Mouse (Mus musculus): ENCODE data around the gene Pofut1. TPM values are rescaled to one million over a fixed set of nuclear protein-coding genes. Genes with fewer than 3 reads are reported as not detected.
A peak's percentile ranks its signal among the peaks of the same experiment; 100 is the strongest.

Gene Pofut1
- polyA plus RNA-seq, 1 experiment: 49.7 TPM

GRCm38 (mm10) chr2:153278357-153278756 is 37.0 kb downstream of the Pofut1 start:
- no peak overlapping the region for H3K4me3 ChIP-seq (ENCODE audit: insufficient read depth, low read length)
- no peaks in the 10 kb centered on the region for H3K4me1 ChIP-seq (ENCODE audit: control insufficient read depth, insufficient read depth, low read length)
- no peak for TF ChIP-seq CTCF (IDR thresholded peaks at IDR 0.05; ENCODE audit: borderline replicate concordance, insufficient read depth, low read length)
- no peak for TF ChIP-seq POLR2A (IDR thresholded peaks at IDR 0.05; ENCODE audit: low read depth, low read length)
- H3K27ac ChIP-seq (ENCODE audit: insufficient read depth, low read length): no peak overlapping the region

DNA sequence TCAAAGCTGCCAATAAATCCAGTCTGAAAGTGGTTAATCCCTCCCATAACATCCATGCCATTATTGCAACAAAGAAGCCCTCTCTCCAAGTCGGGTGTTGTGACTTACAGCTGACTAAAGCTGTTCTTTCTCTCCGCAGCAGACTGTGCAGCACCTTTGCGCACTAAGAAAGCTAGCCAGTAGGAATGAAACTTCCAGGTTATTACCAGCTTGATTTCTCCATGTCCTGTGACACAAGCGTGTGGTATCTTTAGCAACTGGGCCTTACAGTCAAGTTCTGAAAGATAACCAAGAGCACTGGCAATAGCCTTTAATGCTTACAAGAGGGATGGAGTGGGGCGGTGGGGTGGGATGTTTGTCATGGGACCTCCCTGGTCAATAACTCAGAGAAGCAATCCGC is 42.6 kb downstream of the Pofut1 start:
- no peak for TF ChIP-seq POLR2A (IDR thresholded peaks at IDR 0.05; ENCODE audit: low read depth, low read length)
- no peak for TF ChIP-seq CTCF (IDR thresholded peaks at IDR 0.05; ENCODE audit: borderline replicate concordance, insufficient read depth, low read length)
- Histone ChIP-seq H3K4me1 (ENCODE audit: control insufficient read depth, insufficient read depth, low read length) (no peaks in the 10 kb centered on the region), H3K4me3 (ENCODE audit: insufficient read depth, low read length) (no peak overlapping the region), H3K27ac (ENCODE audit: insufficient read depth, low read length) (no peak overlapping the region)

- no peak for TF ChIP-seq POLR2A (IDR thresholded peaks at IDR 0.05; ENCODE audit: low read depth, low read length)
- no peak for TF ChIP-seq CTCF (IDR thresholded peaks at IDR 0.05; ENCODE audit: borderline replicate concordance, insufficient read depth, low read length)
- H3K4me1 ChIP-seq (ENCODE audit: control insufficient read depth, insufficient read depth, low read length): no peaks in the 10 kb centered on the region
- no peak overlapping the region for H3K4me3 ChIP-seq (ENCODE audit: insufficient read depth, low read length)
- no peak overlapping the region for H3K27ac ChIP-seq (ENCODE audit: insufficient read depth, low read length)
These were observed 45.2 kb downstream of the Pofut1 start for GRCm38 (mm10) chr2:153286524-153286923.

DNA sequence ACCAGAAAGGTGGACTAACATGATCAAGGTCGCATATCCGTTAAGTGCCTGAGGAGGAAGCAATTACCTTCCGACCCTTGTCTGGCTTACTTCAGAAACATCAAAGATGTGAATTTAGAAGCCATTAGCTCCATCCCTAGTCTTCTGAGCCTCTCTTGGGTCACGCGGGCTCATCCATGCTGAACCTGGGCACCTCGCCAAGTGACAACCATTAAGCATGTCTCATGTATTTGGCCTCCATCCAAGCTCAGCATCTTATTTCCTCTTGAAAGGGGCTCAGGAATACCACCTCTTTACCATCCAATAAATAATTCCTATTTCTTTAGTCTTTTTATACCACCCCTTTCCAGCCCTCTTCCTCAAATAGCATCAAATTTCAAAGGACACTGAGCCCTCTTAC is 46.5 kb downstream of the Pofut1 start:
- TF ChIP-seq POLR2A (IDR thresholded peaks at IDR 0.05; ENCODE audit: low read depth, low read length) (no peak), CTCF (IDR thresholded peaks at IDR 0.05; ENCODE audit: borderline replicate concordance, insufficient read depth, low read length) (no peak)
- no peak overlapping the region for H3K27ac ChIP-seq (ENCODE audit: insufficient read depth, low read length)
- H3K4me3 ChIP-seq (ENCODE audit: insufficient read depth, low read length): no peak overlapping the region
- peaks cover 5% of the 10 kb centered on the region; the same call in 1 of the 2 replicates for H3K4me1 ChIP-seq (ENCODE audit: control insufficient read depth, insufficient read depth, low read length)

DNA sequence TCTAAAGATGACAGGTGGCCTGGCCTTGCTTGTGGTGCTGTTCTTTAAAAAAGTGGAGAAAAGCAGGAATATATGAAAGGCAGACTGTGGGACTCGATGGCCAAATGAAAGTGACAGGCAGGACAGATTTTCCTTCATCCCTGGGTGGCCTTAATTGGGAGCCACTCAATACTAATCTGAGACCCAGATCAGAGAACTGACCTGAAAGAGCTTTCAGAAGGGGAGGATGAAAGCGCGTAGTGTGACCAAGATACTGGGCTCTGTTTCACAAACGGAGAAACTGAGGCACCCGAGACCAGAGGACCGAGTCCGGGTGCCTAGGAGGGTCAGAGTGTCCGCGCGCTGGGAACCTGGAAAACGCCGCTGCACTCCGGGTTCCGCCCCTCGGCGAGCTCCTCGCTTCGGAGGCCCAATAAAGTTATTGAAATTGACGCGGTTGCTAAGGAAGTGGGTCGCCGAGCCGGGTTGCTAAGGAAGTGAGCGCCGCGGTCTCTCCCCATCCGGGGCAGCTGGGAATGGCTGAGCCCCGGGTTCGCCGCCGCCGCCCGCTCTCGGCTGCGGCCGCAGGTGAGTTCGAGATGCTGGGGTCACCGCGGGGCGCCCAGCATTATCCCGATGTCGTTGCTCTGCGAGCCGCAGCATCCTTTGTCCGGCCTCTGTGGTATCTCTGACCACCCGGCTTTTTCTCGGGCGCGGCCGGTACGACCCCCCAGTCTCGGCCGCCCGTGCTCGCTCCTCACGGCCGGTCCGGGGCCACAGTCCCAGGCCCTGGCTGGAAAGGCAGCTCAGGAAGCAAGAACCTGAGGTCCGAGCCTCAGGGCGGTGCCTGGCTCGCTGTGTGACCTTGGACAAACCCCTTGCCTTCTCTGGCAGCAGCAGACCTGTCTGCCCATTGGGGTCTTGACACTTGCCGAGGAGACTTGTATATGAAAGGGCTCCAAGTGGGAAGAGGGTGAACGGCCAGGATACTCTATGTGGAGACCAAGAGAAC is 49.9 kb downstream of the Pofut1 start, which contains the start of gene Kif3b:
Gene Kif3b, plus strand, starts transcription at position 476 of the 991 bp plus-strand sequence.
- H3K27ac ChIP-seq (ENCODE audit: insufficient read depth, low read length): no peak within 1 kb of the TSS
- TF ChIP-seq POLR2A (IDR thresholded peaks at IDR 0.05; ENCODE audit: low read depth, low read length) (peak; percentile 59; the same call in 1 of the 2 replicates), CTCF (IDR thresholded peaks at IDR 0.05; ENCODE audit: borderline replicate concordance, insufficient read depth, low read length) (no peak)

DNA sequence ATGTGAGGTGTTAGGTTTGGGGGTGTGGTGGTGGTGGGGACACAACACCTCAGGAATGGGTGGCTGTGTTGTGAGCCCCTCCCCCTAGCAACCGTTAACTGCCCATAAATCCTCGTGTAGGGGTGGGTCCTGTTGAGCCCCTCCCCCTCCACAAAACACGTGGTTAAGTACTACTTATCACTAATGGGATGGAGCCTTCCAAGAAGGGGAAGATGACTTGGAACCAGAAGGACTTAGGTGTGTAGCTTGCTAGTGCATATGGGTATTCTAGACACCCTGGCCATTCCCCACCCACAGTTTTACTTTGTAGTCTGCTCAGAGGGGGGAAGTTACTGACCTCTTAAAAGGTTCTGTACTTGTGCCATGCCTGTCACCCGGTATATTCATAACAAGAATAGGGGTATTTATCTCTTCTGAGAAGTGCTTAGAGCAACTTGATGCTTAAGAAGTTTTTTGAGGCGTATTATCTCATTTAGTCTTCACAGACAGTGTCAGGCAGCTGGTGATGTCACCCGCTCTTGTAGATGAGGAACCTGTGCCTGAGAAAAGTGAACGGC is 51.0 kb downstream of the Pofut1 start:
- no peak for TF ChIP-seq CTCF (IDR thresholded peaks at IDR 0.05; ENCODE audit: borderline replicate concordance, insufficient read depth, low read length)
- no peak for TF ChIP-seq POLR2A (IDR thresholded peaks at IDR 0.05; ENCODE audit: low read depth, low read length)
- Histone ChIP-seq H3K4me1 (ENCODE audit: control insufficient read depth, insufficient read depth, low read length) (peaks cover 5% of the 10 kb centered on the region; the same call in 1 of the 2 replicates), H3K27ac (ENCODE audit: insufficient read depth, low read length) (no peak overlapping the region), H3K4me3 (ENCODE audit: insufficient read depth, low read length) (peak overlapping the region; percentile 98)

More for the DNA sequence above, 49.9 kb downstream of the Pofut1 start, which contains the start of gene Kif3b:
- Histone ChIP-seq H3K4me3 (ENCODE audit: insufficient read depth, low read length) (peak within 1 kb of the TSS; percentile 98), H3K4me1 (ENCODE audit: control insufficient read depth, insufficient read depth, low read length) (peaks cover 5% of the 10 kb centered on the region; the same call in 1 of the 2 replicates)

DNA sequence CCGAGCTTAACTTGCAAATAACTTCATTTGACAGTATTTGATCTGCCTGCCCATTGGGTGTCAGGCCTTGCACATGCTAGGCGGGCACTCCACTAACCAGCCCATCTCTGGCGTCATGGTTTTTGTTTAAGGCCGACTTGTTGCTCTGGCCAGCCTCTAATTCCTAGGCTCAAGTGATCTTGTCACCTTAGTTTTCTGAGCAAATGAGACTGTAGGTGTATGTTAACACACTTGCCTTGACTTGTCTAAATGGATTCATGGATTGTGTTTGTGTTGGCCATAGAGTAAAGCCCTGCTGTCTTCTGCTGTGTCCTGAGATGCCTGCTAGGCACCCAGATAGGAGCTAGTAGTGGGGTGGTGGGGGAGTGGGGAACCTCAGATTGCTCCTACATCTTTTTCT is 53.9 kb downstream of the Pofut1 start:
- Histone ChIP-seq H3K27ac (ENCODE audit: insufficient read depth, low read length) (no peak overlapping the region), H3K4me3 (ENCODE audit: insufficient read depth, low read length) (no peak overlapping the region), H3K4me1 (ENCODE audit: control insufficient read depth, insufficient read depth, low read length) (peaks cover 5% of the 10 kb centered on the region; the same call in 1 of the 2 replicates)
- TF ChIP-seq POLR2A (IDR thresholded peaks at IDR 0.05; ENCODE audit: low read depth, low read length): no peak
- no peak for TF ChIP-seq CTCF (IDR thresholded peaks at IDR 0.05; ENCODE audit: borderline replicate concordance, insufficient read depth, low read length)

DNA sequence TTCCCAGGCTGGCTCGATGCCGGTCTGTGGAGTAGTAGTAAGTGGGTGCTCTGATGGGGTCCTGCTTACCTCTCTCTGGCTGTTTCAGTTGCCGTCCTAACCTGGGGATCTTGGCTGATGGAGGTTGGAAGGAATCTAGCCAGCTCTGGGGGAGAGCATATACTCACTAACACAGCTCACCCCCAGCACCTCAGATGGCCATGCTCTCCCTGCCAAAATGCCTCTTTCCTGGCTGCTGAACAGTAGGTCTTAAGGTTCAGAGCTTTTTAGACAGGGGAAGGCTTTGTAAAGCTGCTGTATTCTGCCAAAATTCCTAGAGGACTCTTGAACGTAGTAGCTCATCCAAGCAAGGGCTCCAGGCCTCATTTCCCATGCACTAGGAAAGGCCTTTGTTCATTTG is 56.4 kb downstream of the Pofut1 start:
- Histone ChIP-seq H3K27ac (ENCODE audit: insufficient read depth, low read length) (no peak overlapping the region), H3K4me1 (ENCODE audit: control insufficient read depth, insufficient read depth, low read length) (no peaks in the 10 kb centered on the region), H3K4me3 (ENCODE audit: insufficient read depth, low read length) (no peak overlapping the region)
- TF ChIP-seq CTCF (IDR thresholded peaks at IDR 0.05; ENCODE audit: borderline replicate concordance, insufficient read depth, low read length) (no peak), POLR2A (IDR thresholded peaks at IDR 0.05; ENCODE audit: low read depth, low read length) (no peak)

DNA sequence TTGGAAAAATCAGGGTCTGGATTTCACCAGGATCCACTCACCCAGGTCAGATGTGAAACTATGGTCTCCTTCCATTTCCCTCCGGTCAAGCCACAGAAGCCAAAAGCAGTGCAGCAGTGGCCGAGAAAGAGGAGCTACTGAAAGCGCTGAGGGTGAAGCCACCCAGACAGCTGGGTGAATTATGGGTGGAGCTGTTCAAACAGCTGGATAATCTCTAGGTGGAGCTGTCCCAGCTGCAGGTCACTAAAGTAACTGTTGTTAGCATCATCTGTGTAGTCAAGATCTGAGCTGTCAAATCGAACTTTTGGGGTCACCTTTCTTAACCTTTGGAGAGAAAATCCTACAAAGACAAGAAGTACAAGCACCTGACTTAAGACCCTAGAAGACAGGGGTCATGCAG is 57.1 kb downstream of the Pofut1 start:
- TF ChIP-seq CTCF (IDR thresholded peaks at IDR 0.05; ENCODE audit: borderline replicate concordance, insufficient read depth, low read length) (no peak), POLR2A (IDR thresholded peaks at IDR 0.05; ENCODE audit: low read depth, low read length) (no peak)
- H3K27ac ChIP-seq (ENCODE audit: insufficient read depth, low read length): no peak overlapping the region
- no peaks in the 10 kb centered on the region for H3K4me1 ChIP-seq (ENCODE audit: control insufficient read depth, insufficient read depth, low read length)
- no peak overlapping the region for H3K4me3 ChIP-seq (ENCODE audit: insufficient read depth, low read length)

DNA sequence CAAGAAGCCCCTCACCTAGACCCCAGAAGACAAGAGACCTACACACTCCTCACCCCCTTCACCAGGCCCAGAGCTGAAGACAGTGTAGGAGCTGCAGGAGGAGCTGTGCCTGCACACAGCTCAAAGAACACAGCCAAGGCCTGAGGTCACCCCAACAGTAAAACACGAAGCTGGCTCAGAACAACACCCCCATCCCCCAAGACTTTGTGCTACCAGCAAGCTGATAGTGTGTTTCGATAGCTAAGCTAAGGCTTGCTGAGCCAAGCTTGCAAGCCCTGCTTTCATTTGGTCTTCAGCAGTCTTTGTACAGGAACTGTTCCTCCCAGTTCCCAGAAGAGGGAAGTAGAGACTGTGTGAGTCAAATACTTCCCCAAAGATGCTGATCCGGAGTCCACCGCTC is 57.5 kb downstream of the Pofut1 start:
- TF ChIP-seq POLR2A (IDR thresholded peaks at IDR 0.05; ENCODE audit: low read depth, low read length) (no peak), CTCF (IDR thresholded peaks at IDR 0.05; ENCODE audit: borderline replicate concordance, insufficient read depth, low read length) (no peak)
- Histone ChIP-seq H3K4me3 (ENCODE audit: insufficient read depth, low read length) (no peak overlapping the region), H3K4me1 (ENCODE audit: control insufficient read depth, insufficient read depth, low read length) (no peaks in the 10 kb centered on the region)

More for the DNA sequence above, 57.5 kb downstream of the Pofut1 start:
- no peak overlapping the region for H3K27ac ChIP-seq (ENCODE audit: insufficient read depth, low read length)
